Mouse (Mus musculus) stomach, postnatal 0 days (tissue): Measurements from ENCODE around the gene Arhgap24.

Experiments used
- CTCF ChIP-seq: IDR thresholded peaks from 2 replicates; pipeline ENCODE4 v1.5.1; 2016; ENCODE audit warnings: antibody characterized with exemption, low read depth, mild to moderate bottlenecking, moderate library complexity
- EP300 ChIP-seq: optimal IDR thresholded peaks from 2 replicates; pipeline ENCODE3; 2016; ENCODE audit warnings: antibody characterized with exemption

DNA sequence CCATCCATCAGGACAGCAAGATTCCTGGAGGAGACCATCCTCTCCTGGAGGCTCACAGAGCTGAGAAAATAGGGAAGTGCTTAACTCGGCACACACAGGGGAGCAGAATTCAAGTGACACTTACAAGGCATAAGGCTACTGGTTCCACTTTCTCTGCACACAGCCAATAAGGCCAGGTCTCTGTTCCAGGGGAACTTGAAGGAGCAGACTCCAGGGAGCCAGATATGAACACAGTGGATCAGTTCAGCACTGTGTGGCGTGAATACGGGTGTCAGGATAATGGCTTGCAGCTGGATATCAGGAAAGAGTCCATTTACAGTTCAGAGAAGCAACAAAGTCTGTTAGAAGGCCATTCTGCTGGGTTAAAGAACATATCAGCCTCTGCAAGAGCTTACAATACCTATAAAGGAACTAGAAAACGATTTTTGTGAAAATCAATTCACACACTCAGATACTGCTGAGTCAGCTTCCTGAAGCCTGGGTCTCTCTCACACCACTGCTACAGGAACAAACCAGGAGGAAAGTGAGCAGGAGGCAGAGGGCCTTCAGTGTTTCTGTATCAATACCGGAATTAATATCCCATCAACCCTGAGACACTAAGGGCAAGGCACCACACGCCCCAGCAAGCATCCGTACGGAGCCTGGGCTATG, 466.0 kb downstream of the Arhgap24 start:
- TF ChIP-seq CTCF (no peak), EP300 (no peak)
